Mouse (Mus musculus) CD4-positive, CD25-positive, alpha-beta regulatory T cell, adult 2 months (primary cell): ENCODE results near the gene Cdiptos.

Experiments used
- DNase-seq: peaks from one replicate; pipeline ENCODE4 v3.0.0-alpha.2; 2012; ENCODE audit warnings: low read depth, low spot score

Gene Cdiptos

DNA sequence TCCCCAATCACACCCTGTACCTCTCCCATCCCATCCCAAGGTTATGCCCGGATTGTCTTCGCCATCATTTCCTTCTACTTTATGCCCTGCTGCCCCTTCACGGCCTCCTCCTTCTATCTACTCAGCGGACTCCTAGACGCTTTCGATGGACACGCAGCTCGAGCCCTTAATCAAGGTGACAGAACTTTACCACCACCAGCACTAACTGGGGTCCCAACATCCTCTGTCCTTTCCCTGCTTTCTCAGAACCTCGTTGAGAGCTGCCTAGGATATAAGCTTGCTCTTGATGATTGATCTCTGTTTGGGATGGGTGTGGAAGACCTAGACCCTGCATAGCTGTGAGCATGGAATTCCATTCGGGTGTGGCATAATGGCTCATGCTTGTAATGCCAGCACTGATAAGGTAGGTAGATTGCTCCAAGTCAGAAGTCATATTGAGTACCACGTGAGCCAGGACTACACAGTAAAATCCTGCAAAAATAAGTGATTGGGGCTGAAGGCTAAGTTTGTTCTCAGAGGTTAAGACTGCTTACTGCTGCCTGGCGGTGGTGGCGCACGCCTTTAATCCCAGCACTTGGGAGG, 1.1 kb upstream of the Cdiptos start:
- no peak for DNase-seq

GRCm38 (mm10) chr7:126975893-126975949, 177 bp downstream of the Cdiptos start, which contains the start of gene Cdipt:
Cdipt (plus strand) TSS chr7:126975914.
- DNase-seq = no peak

DNA sequence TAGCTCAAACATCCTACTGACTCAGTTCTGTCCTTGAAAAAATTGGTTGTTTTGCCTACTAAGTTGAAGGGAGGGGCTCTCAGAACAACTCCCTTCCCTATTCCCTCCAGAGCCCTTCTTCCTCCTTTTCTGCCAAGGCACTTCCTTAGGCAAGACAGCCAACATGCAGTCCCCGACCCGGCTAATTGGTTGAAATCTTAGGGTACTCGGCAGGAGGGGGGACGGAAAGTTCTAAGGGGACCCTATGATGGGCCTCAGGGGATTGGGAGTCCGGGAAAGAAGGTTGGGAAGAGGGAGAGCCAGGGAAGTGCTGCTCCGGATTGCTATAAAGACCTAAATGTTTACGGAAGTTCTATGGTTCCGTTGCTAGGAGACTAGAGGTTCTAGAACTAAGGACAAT, 405 bp downstream of the Cdiptos start:
- no peak for DNase-seq

GRCm38 (mm10) chr7:126967361-126967760, 8.5 kb downstream of the Cdiptos start:
- no peak for DNase-seq

GRCm38 (mm10) chr7:126965568-126965967, 10.3 kb downstream of the Cdiptos start:
- no peak for DNase-seq

GRCm38 (mm10) chr7:126963548-126964286, 12.2 kb downstream of the Cdiptos start:
- peak; percentile 53 for DNase-seq

DNA sequence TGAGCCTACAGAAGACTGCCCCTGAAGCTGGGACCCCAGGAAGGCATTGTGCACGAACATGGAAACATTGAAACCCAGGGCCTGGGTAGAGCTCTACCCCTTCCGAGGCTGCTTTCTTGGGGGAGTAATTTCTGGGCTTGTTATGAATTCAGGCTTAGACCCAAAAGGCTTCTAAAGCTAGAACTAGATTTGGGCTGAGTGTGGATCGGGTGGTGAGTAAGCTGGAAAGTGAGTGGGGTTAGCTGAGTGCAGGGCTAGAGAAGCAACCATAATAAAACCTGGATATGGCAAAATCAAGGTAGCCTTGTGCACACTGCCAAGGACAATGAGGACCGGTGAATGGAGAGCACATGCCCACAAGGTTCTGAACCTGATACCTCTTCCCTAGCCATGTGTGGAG, 13.9 kb downstream of the Cdiptos start:
- DNase-seq = no peak

- DNase-seq = no peak
Measured at GRCm38 (mm10) chr7:126961095-126961494, 14.8 kb downstream of the Cdiptos start.

DNA sequence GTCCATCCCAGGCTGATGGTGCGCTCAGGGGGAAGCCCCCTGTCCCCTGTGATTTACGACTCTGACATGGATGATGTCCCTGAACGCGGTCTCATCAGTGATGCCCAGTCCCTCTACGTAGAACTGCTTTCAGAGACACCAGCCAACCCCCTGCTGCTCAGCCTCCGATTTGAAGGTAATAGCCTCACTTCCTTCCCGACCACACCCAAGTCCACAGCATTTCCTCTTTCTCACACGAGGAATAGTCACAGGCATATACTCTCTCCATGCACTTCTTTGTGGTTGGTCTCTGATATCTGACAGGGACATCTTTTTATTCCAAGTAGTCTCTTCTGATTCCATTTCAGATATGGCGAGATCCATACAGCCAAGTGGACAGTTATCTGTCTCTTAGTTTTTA, 16.1 kb downstream of the Cdiptos start:
- no peak for DNase-seq

GRCm38 (mm10) chr7:126955125-126955524, 20.8 kb downstream of the Cdiptos start:
- DNase-seq = no peak

DNA sequence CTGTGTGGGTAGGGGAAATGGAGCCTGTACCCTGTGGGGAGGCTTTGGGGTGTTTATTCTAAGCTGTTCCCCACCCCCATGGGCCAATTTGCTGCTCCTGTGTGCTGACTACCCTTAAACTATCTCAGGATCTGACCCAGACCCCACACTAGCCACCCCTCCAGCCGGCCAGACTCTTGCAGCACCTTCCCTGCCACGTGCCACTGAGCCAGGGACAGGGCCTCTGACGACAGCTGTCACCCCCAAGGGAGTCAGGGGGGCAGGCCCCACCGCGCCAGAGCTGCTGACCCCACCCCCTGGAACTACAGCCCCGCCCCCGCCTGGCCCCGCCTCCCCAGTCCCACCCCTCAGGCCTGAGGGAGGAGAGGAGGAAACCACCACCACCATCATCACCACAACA, 23.3 kb downstream of the Cdiptos start:
- peak; percentile 10 for DNase-seq

DNA sequence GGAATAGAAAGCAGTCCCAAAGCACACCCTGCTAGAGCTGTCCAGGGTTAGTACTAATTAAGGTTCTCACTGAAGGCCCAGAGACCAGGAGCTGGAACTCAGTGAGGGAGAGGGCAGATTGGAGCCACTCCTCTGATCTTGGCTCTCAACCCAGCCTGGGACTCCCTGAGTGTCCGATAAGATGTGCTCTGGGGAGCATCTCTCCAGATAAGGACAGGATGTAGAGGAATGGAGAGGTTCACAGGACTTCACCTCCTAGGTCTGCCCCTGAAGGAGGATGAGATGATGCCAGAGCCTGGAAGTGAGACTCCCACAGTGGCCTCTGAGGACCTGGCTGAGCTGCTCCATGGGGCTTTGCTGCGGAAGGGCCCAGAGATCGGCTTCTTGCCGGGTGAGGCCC, 24.2 kb downstream of the Cdiptos start:
- no peak for DNase-seq

DNA sequence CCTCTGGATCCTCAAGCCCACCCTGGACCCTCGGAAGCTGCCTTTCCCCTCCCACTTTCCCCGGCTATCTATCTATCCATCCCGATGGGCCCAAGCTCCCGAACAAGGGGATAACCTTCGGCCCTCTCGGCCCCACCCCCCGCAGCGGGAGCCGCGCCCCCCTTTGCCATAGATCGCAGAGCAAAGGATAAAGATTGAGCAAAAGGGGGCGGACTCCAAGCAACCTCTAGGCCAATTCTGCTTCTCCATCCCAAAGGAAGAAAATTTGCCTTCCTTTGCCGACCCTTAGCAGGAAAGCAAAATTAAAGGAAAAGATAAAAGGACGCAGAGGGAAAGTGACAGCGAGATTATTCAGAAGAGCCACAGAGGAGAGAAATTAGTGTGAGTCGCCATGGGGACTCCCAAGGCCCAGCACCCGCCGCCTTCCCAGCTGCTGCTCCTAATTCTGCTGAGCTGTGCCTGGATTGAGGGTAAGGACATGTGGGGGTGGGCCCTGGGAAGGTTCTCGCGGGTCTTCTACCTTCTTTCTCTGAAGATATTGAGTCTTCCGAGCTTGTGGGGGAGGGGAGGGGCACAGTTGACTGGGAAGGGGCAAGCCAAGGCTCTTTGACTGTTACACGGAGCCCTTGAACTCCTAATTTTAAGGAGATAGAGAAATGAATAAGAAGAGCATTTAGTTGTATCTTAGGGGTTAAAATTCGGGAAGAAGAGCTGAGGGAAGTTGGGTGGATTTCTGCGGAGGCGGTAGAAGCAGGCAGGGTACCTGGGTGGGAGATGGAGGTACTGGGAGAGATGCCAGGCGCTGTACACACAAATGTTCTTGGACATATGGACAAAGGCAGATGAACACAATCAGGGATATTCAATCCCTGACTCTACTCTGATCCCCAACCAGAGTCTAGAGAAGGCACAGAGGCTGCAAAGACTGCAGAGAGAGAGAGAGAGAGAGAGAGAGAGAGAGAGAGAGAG, 25.0 kb downstream of the Cdiptos start:
- no peak for DNase-seq

DNA sequence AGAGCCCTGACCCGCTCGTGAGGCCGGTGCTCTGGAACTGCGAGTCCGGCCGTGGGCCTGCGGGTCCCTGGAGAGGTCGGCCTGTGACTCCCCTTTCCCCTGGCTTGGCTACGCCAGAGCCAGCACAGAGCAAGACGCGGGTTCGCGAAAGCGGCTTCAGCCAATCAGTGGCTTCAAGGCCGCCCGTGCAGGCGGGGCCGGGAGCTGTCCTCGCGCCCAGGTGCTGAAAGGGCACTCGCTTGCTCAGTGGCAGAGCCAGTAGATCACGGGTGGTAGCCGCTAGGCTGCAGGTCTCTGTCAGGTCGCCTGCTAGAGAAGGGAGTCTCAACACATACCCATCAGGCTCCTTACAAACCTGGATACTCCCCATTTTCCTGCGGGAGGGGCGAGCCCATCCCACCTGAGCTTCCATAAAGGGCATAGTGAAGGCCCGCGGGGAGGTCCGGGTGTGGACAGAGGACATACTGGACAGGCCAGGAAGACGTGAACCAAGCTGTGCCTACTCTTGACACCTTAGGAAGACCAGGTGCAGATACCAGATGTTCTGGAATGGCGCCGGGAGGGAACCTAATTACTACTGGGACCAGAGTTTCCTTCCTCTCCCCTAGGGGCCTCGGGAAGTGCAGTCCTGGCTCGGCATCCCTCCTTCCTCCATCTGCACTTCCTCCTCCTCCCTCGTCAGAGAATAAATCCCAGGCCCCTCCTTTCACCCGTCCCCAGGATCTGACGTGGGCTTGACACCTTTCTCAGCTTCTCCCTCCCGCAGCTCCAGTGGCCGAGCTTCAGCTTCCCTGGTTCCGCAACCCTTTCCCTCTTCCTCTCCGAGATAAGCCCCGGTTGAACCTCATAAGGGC, 25.9 kb downstream of the Cdiptos start, which contains the start of gene Sez6l2:
Sez6l2 (plus strand) TSS at position 771 of the 854 bp plus-strand sequence.
- DNase-seq = peak; percentile 90

GRCm38 (mm10) chr7:126949403-126949792, 26.5 kb downstream of the Cdiptos start, which contains the start of gene Asphd1:
Asphd1 (minus strand) TSS chr7:126949582.
- no peak for DNase-seq

GRCm38 (mm10) chr7:126948626-126949025, 27.3 kb downstream of the Cdiptos start:
- DNase-seq = no peak

DNA sequence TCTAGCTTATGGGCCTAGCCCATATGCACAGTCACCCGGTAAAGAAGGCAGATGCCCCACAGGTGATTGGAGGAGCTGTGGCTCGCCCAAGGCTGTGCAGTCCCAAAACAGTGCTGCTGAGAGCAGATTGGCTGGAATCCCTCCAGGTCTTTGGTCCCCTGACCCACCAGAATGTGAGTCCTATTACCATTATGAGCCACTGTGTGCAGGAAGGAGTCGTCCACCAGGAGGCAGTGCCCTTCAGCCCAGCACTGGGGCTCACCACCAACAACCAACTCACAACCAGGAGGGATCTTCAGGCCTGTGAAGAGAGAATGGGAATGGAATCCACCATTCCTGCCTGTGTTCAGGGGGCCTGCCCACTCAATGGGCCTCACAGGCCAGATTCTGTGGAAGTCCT, 29.4 kb downstream of the Cdiptos start:
- DNase-seq = peak; percentile 77

DNA sequence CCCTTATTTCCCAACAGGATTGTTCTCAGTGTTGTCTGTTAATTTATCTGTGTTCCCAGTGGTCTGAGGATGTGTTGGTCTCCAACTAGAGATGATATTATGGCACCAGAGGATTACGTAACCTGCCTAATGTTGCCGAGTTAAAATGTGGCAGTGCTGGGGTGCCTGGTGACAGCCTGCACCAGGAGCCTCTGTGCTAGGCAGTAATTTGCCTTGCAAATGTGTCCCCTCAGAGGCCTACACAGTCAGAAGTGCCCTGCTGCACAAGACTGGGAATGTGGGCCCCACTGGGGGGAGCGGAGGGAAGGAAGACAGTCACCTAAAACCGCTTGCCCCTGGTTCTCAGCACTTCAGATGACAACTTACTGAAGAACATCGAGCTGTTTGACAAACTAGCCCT, 34.1 kb downstream of the Cdiptos start:
- no peak for DNase-seq

DNA sequence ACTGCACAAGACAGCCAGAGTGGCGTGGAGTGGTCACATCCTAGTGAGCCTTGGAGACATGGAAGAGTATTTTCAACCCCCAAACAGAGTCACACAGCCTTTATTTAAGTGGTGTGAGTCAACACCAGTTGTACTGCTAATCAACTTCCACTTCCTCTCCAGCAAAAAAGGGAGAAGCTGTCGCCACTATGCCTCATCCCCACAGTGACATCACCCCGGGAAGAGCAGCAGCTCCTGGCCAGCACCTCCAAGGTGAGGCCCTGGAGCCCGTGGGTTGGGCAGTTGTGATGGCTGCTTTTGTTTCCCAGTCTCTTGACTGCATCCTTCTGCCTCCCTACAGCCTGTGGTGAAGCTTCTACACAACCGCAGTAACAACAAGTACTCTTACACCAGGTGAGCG, 34.7 kb downstream of the Cdiptos start:
- no peak for DNase-seq

GRCm38 (mm10) chr7:126932652-126933051, 43.2 kb downstream of the Cdiptos start:
- no peak for DNase-seq

DNA sequence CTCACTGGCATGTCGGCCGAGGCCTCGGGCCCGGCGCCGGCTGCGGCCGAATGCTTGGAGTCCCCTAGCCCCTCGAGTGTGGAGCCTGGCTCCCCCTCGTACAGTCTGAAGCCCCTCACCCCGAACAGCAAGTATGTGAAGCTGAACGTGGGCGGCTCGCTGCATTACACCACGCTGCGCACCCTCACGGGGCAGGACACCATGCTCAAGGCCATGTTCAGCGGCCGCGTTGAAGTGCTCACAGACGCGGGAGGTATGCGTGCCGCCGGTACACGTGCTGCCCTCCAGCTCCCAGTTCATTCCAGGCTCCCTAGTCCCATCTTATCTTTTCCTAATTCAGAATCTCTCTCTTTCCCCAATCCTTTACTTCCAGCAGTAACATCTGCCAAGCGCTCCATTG, 46.9 kb downstream of the Cdiptos start:
- DNase-seq = no peak
